Mouse (Mus musculus): ENCODE measurements around the gene Blnk.

Gene Blnk

DNA sequence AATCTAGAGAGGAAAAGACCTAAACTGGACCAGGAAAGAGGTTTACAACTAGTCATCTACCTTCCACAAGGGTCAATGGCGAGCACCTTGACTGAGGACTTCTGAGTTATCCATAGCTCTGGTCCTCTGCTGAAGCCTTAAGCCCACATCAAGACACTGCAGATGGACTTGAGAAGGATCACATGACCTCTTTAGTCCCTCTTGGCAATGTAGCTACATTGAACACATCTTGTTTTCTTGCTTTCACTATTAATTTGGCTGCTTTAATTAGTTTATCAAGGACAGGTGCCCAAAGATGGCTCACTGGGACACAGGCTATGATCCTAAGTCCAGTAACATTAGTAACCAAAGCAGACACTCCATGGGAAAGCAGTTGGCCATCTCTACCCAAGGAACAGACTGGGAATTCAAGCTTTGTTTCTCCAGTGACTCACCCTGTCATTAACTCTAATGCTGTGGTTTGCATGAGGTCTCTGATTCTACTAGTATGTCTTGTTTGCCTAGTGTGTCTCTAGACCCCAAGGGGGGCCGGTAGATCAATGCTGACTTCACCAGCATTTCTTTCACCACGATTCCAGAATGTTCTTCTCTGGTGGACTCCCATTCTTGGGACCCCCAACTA lies 9.5 kb upstream of the Blnk start:
- no peak for DNase-seq (ENCODE audit: low read depth, low spot score)

DNA sequence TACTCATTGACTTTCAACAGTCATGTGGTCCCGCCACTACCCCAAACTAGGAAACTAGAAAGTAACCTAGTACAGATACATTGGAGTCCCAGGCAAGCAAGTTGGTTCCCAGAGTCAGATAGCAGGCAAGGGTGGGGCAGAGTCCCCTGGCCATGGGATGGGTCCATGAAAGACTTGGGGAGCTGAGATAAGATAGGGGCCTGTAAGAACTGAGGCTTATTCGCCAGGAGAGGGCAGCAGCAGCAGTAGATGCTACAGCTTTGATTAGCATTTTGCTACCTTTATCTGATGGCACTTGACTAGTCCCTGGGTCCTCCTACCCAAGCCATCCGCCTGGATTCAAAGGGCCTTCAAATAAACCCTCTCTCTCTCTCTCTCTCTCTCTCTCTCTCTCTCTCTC lies 5.2 kb upstream of the Blnk start:
- no peak for DNase-seq (ENCODE audit: low read depth, low spot score)

DNA sequence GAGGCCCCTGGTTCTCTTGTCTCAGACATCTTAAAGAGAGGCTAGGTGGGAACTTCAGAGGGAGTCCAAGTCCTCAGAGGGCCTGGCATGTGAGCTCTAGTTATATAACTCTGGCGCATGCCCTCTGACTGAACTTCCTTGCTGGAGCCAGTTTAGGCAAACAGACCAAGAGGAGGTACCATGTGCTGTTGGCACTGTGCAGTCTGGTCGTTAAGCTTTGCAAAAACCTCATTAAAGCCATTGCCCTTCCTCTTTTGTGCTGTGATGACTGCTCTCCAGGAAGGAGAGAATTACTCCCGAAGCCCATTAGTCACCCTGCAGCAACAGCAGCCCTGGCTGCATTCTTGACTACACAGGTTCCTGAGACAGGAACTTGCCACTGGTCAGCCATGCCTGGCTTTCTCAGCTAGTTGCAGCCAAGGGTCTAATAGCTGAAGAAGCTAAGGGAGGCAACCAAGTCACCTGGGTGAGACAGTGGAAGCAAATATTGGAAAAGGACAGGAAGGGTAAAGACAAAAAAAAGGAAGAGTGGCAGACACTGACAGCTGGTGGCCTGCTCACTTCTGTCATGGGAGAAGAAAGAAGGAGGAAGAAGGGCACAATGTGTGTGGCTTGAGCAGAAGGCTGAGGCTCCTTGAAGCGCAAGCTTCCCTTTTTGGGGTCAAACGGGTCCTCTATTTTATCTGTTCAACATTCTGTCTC lies 4.3 kb upstream of the Blnk start:
- DNase-seq (ENCODE audit: low read depth, low spot score): no peak

DNA sequence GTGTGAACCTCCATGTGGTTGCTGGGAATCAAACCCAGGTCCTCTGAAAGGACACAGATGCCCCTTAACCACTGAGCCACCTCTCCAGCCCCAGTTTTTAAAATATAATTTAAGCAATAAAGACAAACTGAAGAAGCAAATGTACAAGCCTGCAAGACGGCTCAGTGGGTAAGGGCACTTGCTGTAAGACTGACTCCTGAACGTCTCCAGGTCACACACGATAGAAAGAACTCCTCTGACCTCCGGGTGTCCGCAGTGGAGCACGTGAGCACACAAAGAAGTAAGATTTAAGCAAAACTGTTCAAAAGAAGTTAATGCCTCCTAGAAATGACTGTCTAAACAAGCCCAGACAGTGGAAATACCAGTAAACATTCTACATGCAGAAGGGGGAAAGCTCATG lies 2.4 kb upstream of the Blnk start:
- DNase-seq (ENCODE audit: low read depth, low spot score): no peak

DNA sequence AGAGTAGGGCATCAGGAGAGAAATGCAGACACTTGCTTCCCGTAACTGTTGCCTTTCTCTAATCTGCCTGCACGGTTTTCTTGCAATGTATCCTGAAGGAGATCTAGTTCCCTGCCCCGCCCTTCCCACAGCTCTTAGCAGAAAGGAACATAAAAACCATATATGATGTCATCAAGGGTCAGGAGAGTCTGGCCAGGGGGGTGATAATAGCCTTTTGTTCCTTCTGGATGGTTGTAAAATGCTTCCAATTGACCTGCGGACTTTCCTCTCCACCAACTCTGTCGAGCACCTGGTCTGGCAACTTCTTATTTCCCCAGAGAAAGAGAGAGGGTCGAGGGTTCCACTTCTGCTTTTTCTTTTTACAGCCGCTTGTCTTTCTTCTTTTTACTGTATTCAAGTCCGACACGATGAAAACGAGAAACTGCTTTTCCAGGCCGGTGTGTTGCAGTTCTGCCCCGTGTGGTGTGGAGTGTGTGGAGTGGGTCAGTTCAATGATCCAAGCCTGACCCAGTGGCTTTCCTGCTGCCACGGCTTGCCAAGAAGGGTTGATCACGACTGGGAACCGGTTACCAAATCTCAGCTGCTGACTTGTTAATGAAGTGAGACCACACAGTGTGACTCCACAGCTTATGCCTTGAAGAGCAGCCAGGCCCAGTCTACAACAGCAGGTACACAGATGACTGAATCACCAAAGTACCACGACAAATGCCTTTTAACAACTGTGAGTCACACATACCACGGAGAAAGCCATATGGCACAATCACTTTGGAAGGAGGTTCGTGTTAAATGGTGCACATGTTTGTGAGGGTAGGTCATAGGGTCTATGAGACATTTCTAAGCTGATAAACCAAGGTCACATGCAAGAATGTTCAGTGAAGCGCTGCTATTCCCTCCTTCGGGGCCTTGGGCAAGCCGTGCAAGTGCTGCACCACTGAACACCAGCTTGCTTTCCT lies 1.4 kb upstream of the Blnk start:
- no peak for DNase-seq (ENCODE audit: low read depth, low spot score)

DNA sequence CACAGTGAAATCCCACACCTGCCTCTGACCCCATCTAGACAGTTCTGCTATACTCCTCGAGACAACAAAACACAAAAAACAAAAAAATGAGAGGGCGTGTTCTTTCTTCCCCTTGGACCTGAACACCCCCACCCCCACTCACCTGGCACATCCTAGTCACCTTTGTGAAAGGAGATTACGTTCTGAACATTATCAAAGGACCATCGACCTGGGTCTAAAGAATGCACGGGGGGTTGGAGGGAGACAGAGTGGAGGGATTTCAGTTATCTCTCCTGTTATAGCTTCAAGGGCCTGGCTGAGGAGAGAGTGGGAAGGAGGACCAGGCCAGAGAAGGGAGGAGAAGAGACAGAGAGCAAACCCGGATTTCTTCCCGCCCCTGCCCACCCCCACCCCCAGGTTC lies 576 bp upstream of the Blnk start:
- DNase-seq (ENCODE audit: low read depth, low spot score): no peak

DNA sequence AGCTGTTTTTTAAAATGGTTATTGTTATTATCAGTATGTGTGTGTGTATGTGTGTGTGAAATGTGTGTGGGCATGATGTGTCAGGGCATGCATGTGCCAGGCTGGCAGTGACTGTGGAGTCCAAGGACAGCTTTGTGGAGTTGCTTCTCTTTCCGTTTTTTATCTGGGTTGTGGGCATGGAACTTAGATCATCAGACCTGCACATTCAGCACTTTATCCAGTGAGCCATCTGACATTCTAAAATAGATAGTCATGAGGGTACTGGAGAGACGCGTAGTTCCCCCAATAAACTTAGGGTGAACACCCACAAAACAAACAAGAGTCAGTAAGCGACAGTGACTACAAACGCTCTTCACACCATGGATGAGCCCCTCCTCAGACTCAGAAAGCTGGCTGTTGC lies 979 bp downstream of the Blnk start:
- no peak for DNase-seq (ENCODE audit: low read depth, low spot score)

DNA sequence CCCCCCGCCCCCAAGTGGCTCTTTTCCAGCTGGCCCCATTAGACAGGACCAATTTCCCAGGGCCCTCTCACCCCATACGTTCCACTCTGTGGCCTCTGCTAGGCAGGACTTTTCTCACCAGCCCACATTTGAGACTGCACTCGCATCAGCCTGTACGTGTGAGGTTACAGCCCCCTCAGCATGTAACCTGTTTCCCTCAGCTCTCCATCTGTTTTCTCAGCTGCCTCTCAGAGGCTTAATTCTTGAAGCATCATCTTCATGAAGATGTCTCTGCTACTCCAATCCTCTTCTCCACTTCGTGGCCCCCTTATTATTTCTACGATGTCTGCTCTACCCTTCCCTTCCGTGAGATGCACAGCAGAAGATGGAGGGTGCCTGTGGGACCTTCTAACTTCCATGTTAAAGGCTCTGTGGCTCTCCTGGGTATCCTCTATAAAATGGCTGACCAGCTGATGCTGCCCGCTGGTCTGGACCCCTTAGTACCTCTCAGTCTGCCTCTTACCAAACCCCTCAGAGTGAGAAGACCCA lies 1.8 kb downstream of the Blnk start:
- no peak for DNase-seq (ENCODE audit: low read depth, low spot score)

DNA sequence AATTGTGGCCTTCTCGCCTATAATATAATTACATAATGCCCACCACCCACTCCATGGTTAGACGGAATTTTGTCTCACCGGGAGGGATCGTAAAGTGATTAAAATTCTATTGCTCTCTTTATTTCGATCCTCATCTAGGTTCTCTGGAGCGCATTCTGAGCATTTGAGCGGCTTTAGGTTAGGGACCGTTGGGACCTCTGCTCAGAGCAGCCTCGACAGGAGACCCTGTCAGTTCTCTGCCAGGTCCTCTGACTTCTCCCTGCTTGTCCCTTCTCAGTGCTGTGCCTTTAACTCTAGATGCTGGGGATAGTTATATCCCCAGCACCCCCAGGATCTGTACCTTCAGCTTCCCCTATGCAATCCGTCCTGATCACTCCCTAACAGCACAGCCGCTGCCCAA lies 2.2 kb downstream of the Blnk start:
- DNase-seq (ENCODE audit: low read depth, low spot score): no peak

DNA sequence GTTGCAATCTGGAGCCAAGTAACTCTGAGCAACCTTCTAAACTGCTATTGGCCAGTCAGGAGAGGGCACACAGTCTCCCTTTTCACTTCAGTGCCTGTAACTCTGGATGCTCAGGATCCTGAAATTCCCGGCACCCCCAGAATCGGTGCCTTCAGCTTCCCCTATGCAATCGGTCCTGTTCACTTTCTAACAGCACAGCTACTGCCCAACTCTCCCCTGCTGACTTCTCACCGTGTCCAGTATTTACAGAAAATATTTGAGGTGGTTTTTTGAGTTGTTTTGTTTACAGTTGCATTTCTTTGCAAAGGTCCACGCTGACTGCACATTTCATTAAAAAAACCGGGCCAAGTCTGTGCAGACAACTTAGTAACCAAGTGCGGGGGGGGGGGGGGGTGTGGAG lies 2.7 kb downstream of the Blnk start:
- no peak for DNase-seq (ENCODE audit: low read depth, low spot score)

DNA sequence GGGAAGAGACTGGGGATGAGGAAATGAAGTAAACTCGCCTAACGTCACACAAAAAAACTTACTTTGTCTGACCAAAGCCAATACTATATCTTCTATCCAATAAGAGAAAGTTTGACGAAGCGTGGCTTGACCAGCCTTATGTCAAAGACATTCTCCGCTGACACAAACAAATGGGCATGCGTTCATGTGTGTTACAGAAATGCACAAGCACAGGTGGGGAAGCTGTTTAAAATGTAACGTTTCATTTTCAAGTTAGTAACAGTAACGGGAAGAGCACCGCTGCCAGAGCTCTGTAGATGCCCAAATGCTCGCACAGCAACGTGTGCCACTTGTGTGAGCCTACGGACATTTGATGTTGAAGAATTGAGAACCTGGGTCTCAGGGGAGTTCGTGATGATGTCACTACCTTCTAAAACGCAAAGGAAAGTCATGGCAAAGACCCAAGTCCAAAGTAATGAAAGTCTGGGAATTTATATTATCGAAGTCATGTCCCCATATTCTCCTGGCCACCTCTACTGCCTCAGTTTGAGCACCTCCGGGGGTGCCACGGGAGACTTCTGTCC lies 3.5 kb downstream of the Blnk start:
- no peak for DNase-seq (ENCODE audit: low read depth, low spot score)

DNA sequence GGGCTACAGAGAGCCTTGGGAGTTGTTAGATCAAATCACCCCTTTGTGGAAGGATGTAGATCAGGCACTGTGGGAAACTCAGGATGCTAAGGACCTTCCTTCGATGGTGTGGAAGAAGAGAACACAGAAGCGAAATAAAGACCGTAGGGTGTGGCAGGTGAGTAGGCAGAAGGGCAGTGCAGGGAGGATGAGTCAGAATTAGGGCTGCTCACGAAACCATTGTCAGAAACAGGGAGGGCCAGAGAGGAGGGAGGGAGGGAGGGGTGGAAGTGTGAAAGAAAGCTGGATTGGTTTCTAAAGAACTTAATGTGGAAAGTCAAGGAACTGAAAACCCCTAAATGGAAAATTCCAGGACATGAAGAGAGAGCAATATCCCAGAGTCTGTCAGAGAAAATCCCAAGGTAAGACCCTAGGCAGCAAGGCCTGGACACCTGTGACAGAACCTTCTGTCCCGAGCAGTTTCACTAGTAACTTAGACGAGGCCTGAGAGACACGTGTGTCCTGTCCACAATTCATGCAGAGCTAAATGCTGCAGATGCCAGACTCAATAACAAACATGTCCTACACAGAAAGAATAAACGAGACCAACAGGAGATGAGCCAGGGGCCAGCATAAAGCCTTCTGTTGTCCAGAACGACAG lies 4.3 kb downstream of the Blnk start:
- DNase-seq (ENCODE audit: low read depth, low spot score): no peak

DNA sequence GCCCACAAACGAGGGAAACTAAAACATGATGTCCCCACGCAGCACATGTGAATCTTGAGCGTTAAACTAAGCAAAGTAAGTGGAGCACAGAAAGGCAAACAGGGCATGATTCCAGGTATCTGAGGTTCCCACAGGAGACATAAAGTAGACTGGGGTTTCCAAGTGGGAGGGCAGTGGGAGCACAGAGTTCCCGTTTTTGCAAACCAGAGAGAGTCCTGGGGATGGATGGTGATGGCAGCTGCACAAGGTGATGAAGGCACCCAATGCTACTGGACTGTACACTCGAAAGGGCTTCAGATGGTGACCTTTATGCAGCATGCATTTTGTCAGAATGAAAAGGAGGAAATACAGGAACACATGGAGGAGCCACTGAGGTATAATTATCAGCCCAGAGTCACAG lies 5.5 kb downstream of the Blnk start:
- no peak for DNase-seq (ENCODE audit: low read depth, low spot score)

DNA sequence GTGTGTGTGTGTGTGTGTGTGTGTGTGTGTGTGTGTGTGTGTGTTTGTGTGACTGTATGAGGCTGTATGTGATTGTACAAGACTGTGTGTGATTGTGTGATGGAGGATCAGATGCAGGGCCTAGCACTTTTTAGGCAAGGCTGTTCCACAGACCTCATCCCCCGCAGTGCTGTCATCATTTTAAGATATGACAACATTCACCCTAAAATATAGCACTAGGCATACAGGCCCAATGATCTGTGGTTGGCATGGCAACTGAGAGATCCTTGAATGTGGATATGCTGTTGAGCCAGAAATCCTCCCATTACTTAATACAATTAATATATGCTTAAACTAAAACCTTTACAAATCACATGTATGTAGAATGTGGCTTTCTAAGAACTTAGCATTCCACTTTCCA lies 9.8 kb downstream of the Blnk start:
- no peak for DNase-seq (ENCODE audit: low read depth, low spot score)

DNA sequence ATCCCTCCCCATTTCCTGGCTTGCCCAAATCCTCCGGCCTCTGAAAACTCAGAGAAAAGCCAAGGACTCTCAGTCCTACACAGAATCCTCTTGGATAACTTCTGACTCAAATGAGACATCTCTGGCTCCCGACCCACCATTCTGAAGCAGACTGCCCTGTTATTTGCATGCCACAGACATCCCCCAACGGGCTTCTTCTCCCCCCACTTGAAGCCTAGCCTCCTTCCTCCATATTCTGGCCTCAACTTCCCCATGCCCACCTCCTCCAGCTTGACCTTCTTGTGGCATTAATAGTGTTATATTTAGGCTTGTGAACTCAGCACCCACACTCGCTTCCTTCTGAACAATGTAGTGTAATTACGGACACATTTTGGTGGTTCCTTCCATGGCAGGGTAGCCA lies 13.7 kb downstream of the Blnk start:
- DNase-seq (ENCODE audit: low read depth, low spot score): no peak

DNA sequence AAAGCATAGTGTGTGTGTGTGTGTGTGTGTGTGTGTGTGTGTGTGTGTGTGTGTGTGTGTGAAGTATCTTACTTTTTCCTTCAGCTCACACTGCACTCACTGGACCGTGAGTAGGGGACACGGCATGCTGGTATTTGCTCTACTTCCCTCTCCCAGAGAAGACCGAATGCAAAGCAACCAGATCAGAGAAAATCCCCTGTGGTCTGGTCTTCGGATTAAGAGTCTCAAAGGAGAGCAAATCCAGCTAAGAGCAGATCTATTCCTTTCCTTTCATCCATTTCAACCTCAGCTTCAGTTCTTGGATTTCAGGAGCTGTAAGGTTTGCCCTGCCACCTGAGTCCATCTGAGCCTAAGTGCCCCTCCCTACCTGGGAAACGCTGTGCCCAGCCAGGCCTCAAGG lies 16.3 kb downstream of the Blnk start:
- no peak for DNase-seq (ENCODE audit: low read depth, low spot score)

DNA sequence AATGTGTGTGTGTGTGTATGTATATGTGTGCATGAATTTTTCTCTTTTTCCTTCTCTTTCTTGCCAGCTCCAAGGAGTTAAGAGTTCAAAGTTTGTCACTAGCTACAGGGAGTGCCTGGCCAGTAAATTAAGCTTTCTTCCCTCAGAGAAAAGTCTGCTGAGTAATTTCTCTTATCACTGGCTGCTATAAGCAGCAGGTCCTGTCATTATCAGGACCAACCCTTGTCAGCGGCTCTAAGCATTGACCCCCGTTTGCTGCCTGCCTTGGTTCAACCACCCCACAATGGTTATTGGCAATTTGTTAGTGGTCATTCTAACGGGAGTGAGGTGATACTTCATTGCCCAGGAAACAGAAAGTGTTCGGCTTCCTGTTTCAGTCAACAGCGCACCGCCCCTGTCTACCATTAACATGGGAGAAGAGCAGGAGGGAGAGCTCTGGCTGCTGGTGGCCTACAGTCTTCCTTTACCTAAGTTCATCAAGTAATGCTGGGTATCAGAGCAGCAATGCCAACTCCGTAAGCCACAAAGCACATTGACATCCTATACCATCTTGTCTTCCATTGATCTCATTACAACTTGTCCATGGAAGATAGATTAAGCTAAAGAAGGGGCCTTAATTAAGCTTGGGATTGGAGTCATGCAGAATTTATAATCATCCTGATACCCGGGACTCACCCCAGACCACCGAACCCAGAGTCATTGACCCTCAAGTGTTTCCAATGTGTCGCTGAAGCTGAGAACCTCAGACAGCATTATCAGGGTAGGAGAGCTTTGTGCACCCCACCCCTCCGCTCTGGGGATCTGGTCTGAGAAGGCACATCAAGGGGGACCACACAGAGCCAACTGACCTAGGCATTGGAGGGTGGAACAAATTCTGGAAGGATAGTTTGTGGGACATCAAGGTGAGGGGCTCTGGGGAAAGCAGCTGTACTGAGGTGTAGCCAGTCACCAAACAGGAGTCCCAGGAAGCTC lies 17.1 kb downstream of the Blnk start:
- no peak for DNase-seq (ENCODE audit: low read depth, low spot score)

DNA sequence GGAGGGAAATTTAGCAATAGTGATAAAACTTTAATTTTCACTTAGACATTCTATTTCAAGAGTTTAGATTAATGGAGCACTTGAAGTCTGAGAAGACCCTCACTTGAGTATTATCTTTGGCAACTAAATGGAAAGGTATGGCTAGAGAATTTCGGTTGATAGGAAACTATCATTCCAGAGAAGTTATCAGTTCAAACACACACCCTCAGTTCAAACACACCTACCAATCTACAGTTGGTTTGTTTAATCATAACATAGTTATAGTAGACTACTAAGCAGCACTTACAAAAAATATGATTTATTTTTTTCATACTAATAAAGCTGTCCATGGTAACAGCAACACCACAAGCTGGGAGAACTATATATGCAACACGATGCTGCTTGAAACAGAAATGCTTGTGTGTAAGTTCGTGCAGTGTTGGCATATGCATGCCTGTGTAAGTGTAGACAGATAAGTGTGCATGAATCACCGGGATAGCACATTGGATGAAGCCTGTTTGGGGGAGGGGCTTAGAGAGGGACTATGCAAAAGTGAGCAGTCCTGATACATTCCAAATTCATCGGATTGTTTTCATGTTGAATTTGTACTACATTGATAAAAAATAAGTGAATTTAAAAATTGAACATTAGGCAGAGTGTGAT lies 22.9 kb downstream of the Blnk start:
- no peak for DNase-seq (ENCODE audit: low read depth, low spot score)

DNA sequence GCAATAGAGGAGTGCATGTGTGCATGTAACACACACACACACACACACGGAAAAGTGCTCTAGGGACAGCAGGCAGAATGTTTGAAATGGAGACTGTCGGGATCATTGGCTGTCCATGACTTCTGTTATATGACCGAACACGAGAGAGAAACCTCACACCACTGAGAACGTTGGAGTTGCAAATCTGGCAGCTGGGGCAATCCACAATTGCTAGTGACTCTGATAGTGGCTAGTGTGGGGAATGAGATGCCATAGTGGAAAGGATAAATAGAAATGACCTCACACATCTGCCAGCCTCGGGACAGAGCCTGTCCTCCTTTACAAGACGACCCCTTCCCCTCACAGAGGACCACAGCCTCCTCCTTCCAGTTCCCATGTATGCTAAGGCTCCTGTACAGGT lies 23.6 kb downstream of the Blnk start:
- DNase-seq (ENCODE audit: low read depth, low spot score): no peak

DNA sequence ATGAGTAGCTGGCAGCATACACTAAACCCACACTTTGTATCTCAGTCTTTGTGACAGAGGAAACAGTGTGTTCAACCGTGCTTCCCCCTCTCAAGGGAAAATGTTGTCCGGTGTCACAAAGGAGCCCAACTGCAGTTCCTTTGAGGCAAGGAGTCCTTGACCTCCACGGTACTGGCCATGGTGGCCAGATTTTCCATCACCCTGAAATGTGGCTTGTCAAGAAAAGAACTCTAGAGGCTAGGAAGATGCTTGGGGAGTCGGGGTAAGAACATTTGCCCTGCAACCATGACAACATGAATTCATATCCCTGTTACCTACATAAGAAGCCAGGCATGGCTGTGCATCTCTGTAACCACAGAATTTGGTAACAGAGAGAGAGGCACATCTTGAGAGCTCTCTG lies 24.0 kb downstream of the Blnk start:
- DNase-seq (ENCODE audit: low read depth, low spot score): no peak

All from embryo, embryonic 11.5 days (tissue).